Mouse (Mus musculus): ENCODE data around the gene Wdr77. TPM values are rescaled to one million over a fixed set of nuclear protein-coding genes. Genes with fewer than 3 reads are reported as not detected.
"Not testable (repeated sequence)": the region's sequence is repeated elsewhere in the genome, so short reads cannot be mapped to it uniquely, and the experiment has no call there.

Wdr77 gene
- total RNA-seq (2015; ENCODE audit: low replicate concordance) (14.6 and 17.9 TPM in 2 replicates), total RNA-seq (2017; ENCODE audit: low replicate concordance) (10.5 and 11.4 TPM in 2 replicates)

- ATAC-seq (replicated peaks; ENCODE audit: low FRiP score, poor library complexity, severe bottlenecking), result peak; percentile 94
Measured at GRCm38 (mm10) chr3:105958974-105959580, at the start of gene Wdr77. TSS of gene Wdr77 (plus strand) at chr3:105959369.

GRCm38 (mm10) chr3:105910519-105911190 is 48.5 kb upstream of the Wdr77 start:
- ATAC-seq (replicated peaks; ENCODE audit: low FRiP score, poor library complexity, severe bottlenecking), result no peak

- no peak for ATAC-seq (replicated peaks; ENCODE audit: low FRiP score, poor library complexity, severe bottlenecking)
Measured at GRCm38 (mm10) chr3:105912097-105912880, 46.9 kb upstream of the Wdr77 start.

- ATAC-seq (replicated peaks; ENCODE audit: low FRiP score, poor library complexity, severe bottlenecking), result 0 out of 2 replicates have a peak, but pooled peaks have one; percentile 48
Measured at GRCm38 (mm10) chr3:105913839-105914681, 45.1 kb upstream of the Wdr77 start.

- no peak for ATAC-seq (replicated peaks; ENCODE audit: low FRiP score, poor library complexity, severe bottlenecking)
Measured at GRCm38 (mm10) chr3:105915281-105915680, 43.9 kb upstream of the Wdr77 start.

- ATAC-seq (replicated peaks; ENCODE audit: low FRiP score, poor library complexity, severe bottlenecking), result not testable (repeated sequence)
Measured at GRCm38 (mm10) chr3:105916455-105916854, 42.7 kb upstream of the Wdr77 start.

- no peak for ATAC-seq (replicated peaks; ENCODE audit: low FRiP score, poor library complexity, severe bottlenecking)
Measured at GRCm38 (mm10) chr3:105917656-105918354, 41.4 kb upstream of the Wdr77 start.

- no peak for ATAC-seq (replicated peaks; ENCODE audit: low FRiP score, poor library complexity, severe bottlenecking)
Measured at GRCm38 (mm10) chr3:105918355-105918745, 40.8 kb upstream of the Wdr77 start.

GRCm38 (mm10) chr3:105920743-105921142 is 38.4 kb upstream of the Wdr77 start:
- ATAC-seq (replicated peaks; ENCODE audit: low FRiP score, poor library complexity, severe bottlenecking), result not testable (repeated sequence)

GRCm38 (mm10) chr3:105921959-105922358 is 37.2 kb upstream of the Wdr77 start:
- ATAC-seq (replicated peaks; ENCODE audit: low FRiP score, poor library complexity, severe bottlenecking), result no peak

GRCm38 (mm10) chr3:105924616-105925015 is 34.6 kb upstream of the Wdr77 start:
- ATAC-seq (replicated peaks; ENCODE audit: low FRiP score, poor library complexity, severe bottlenecking), result no peak

GRCm38 (mm10) chr3:105927561-105928194 is 31.5 kb upstream of the Wdr77 start:
- no peak for ATAC-seq (replicated peaks; ENCODE audit: low FRiP score, poor library complexity, severe bottlenecking)

- no peak for ATAC-seq (replicated peaks; ENCODE audit: low FRiP score, poor library complexity, severe bottlenecking)
Measured at GRCm38 (mm10) chr3:105928195-105928569, 31.0 kb upstream of the Wdr77 start.

- ATAC-seq (replicated peaks; ENCODE audit: low FRiP score, poor library complexity, severe bottlenecking), result no peak
Measured at GRCm38 (mm10) chr3:105928781-105929180, 30.4 kb upstream of the Wdr77 start.

GRCm38 (mm10) chr3:105929821-105930220 is 29.3 kb upstream of the Wdr77 start:
- ATAC-seq (replicated peaks; ENCODE audit: low FRiP score, poor library complexity, severe bottlenecking), result no peak

GRCm38 (mm10) chr3:105931095-105931494 is 28.1 kb upstream of the Wdr77 start:
- ATAC-seq (replicated peaks; ENCODE audit: low FRiP score, poor library complexity, severe bottlenecking), result no peak

- ATAC-seq (replicated peaks; ENCODE audit: low FRiP score, poor library complexity, severe bottlenecking), result no peak
Measured at GRCm38 (mm10) chr3:105932240-105933071, 26.7 kb upstream of the Wdr77 start, which contains the start of gene I830077J02Rik. TSS of gene I830077J02Rik (minus strand) at chr3:105932664.

GRCm38 (mm10) chr3:105933926-105934325 is 25.2 kb upstream of the Wdr77 start:
- ATAC-seq (replicated peaks; ENCODE audit: low FRiP score, poor library complexity, severe bottlenecking), result no peak
